Mouse (Mus musculus) lung, postnatal 14 days (tissue): ENCODE results near the gene Rbpms2.
"Not testable (repeated sequence)": the region's sequence is repeated elsewhere in the genome, so short reads cannot be mapped to it uniquely, and the experiment has no call there.

Experiments
- DNase-seq: peaks from one replicate; pipeline ENCODE4 v3.0.0; 2021

Rbpms2 gene

GRCm38 (mm10) chr9:65661029-65661428 lies 31.6 kb downstream of the Rbpms2 start:
- no peak for DNase-seq

GRCm38 (mm10) chr9:65661493-65661892 lies 32.0 kb downstream of the Rbpms2 start:
- DNase-seq: no peak

- DNase-seq: peak; percentile 81
Measured at GRCm38 (mm10) chr9:65664163-65664562, 34.7 kb downstream of the Rbpms2 start.

- peak; percentile 87 for DNase-seq
Measured at GRCm38 (mm10) chr9:65666042-65666441, 36.6 kb downstream of the Rbpms2 start.

GRCm38 (mm10) chr9:65667701-65668100 lies 38.3 kb downstream of the Rbpms2 start, which contains the start of gene Oaz2:
TSS of gene Oaz2 (plus strand) at chr9:65668001.
- no peak for DNase-seq

GRCm38 (mm10) chr9:65671431-65671931 lies 42.0 kb downstream of the Rbpms2 start:
- DNase-seq: peak; percentile 74

- no peak for DNase-seq
Measured at GRCm38 (mm10) chr9:65672996-65673395, 43.5 kb downstream of the Rbpms2 start.

GRCm38 (mm10) chr9:65675461-65676357 lies 46.3 kb downstream of the Rbpms2 start:
- peak; percentile 54 for DNase-seq

GRCm38 (mm10) chr9:65676358-65677118 lies 47.1 kb downstream of the Rbpms2 start:
- peak; percentile 99 for DNase-seq

GRCm38 (mm10) chr9:65677119-65677462 lies 47.6 kb downstream of the Rbpms2 start:
- DNase-seq: no peak

GRCm38 (mm10) chr9:65679181-65679761 lies 49.8 kb downstream of the Rbpms2 start:
- DNase-seq: peak; percentile 77

- DNase-seq: no peak
Measured at GRCm38 (mm10) chr9:65680938-65681633, 51.6 kb downstream of the Rbpms2 start.

- no peak for DNase-seq
Measured at GRCm38 (mm10) chr9:65681634-65681940, 52.1 kb downstream of the Rbpms2 start.

GRCm38 (mm10) chr9:65682183-65682582 lies 52.7 kb downstream of the Rbpms2 start:
- DNase-seq: no peak

- no peak for DNase-seq
Measured at GRCm38 (mm10) chr9:65682994-65683393, 53.5 kb downstream of the Rbpms2 start.

GRCm38 (mm10) chr9:65684704-65685103 lies 55.3 kb downstream of the Rbpms2 start:
- DNase-seq: no peak

GRCm38 (mm10) chr9:65689869-65690268 lies 60.4 kb downstream of the Rbpms2 start:
- DNase-seq: not testable (repeated sequence)

- DNase-seq: no peak
Measured at GRCm38 (mm10) chr9:65692466-65692865, 63.0 kb downstream of the Rbpms2 start.

- no peak for DNase-seq
Measured at GRCm38 (mm10) chr9:65692959-65693603, 63.6 kb downstream of the Rbpms2 start.

- peak; percentile 37 for DNase-seq
Measured at GRCm38 (mm10) chr9:65695646-65696045, 66.2 kb downstream of the Rbpms2 start.

- no peak for DNase-seq
Measured at GRCm38 (mm10) chr9:65696337-65696736, 66.9 kb downstream of the Rbpms2 start.

GRCm38 (mm10) chr9:65697356-65697755 lies 67.9 kb downstream of the Rbpms2 start:
- DNase-seq: no peak
